Mouse (Mus musculus) cerebellum, adult 9-11 months (tissue): ENCODE measurements at regions not wholly inside any gene's neighbourhood (a gene's known extent, or its start where the extent isn't known, plus 50 kb on each side); places are given as distances from the start of the nearest gene placed in this dataset.
"Not testable (repeated sequence)": the region's sequence is repeated elsewhere in the genome, so short reads cannot be mapped to it uniquely, and the experiment has no call there.

Experiments used
- DNase-seq: peaks from one replicate; pipeline ENCODE4 v3.0.0; 2022

DNA sequence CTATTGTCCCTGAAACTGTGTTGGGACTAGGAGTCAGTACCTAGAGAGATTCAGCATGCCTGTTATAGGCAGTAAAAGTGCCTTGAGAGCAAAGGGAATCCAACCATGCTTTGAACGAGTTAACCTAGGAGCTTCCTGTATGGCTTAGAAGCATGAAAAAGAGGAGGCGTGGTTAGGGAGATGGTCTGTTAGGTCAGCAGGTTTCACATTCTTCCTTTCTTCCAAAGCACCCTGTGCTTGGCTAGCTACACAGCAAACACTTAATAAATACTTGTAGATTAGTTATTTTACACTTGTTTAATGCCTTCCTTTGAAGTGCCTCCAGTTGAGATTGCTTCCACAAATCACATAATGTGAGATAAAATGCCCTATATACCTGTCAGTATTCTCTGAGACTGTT is 284.9 kb upstream of the Adgra3 start:
- no peak for DNase-seq

DNA sequence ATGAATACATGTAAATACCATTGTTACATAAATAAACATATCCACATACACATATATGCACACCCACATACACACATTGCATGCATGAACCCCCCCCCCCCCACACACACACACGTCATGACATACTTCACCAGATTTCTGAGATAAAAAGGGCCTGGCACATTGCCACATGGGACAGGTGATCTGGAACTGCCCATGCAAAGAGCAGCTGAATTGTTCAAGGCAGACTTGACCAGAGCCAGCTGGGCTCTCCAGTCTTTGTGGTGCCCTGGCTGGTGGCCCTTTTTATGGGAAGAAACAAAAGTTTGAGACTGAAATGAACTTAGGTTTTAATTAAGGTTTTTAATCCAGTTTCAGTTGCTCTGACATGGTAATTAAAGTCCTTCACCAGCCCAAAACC is 250.7 kb upstream of the Adgra3 start:
- DNase-seq, result no peak

DNA sequence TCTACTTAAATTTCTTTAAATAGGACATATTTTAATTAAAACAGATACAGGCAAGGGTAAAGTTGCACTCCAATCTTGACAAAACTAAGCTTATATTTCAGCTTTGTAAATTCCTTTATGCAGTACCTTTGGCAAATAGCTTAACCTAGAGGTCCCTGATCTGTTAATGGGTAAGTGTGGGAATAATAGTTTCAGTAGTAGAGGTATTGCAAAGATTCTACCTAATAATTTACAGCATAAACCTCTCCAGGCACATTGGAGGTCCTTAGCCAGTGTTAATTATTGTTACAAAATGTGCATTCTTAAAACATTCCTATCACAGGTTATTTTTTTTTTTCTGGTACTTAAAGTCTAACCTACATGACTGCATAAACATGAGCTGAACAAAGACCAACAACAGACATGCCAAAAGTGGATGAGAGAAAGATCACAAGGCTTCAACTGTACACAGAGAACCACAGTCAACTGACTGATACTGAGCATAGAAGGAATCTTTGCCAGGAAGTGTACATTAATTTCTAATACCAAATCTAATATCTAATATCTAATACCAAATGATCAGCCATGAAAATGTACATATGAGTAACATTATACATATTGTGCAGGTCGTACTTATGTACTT is 245.2 kb upstream of the Adgra3 start:
- DNase-seq, result no peak

DNA sequence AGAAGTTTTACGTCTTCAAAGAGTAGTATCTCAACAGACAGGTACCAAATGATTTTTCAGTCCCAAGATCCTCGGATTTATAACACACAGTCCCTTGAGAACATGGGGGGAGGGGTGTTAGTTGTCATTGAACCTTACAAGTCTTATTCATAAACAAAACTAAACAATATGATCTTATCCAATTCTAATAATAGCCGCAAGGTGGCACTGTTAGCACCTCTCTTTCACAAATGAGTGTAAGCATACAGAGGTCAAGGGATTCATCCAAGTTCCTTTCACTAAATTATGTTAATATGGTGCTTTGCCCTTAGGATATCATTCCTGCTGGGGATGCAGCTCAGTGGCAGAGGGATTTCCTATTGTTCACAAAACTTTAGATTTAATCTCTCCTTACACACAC is 235.0 kb upstream of the Adgra3 start:
- no peak for DNase-seq

DNA sequence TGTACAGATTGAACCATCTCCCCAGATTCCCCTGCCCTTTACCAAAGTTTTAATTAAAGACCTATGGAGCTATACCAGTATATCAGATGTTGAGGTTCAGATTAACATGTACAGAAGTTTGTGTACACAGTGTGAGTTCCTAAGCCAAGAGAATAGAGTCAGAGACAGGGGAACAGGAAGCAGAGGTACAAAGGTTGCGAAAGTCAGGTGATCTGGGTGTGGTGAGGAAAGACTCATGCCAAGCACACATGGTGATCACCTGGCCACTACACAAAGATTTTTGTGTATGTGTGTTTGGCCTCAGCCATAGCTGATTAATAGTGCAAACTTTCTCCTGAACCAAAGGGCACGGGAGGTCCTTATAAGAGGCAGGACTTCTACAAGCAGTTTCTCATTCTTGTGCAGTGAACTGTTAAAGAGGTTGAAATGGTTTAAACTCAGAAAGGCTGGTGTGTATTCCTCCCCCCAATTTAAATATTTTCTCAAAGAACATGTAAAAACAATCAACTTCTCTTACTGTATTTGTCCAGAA is 232.1 kb upstream of the Adgra3 start:
- DNase-seq, result no peak

DNA sequence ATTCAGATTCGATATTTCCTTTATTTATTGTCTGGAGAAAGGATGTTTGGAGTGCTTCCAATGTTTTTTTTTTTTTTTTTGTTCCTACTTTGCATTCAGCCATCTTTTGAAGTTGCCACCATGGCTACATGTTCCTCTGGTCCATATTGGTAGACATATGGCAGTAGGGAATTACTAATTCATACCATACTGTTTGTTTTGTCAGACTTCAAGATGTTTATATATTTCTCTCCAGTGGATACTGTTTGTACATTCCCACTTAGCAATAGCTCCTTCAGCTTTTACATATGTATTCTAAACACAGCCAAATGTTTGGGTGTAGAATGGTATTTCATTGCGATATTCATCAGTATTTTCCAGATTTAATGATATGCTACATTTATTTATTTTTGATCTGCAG is 201.6 kb upstream of the Adgra3 start:
- DNase-seq, result no peak

DNA sequence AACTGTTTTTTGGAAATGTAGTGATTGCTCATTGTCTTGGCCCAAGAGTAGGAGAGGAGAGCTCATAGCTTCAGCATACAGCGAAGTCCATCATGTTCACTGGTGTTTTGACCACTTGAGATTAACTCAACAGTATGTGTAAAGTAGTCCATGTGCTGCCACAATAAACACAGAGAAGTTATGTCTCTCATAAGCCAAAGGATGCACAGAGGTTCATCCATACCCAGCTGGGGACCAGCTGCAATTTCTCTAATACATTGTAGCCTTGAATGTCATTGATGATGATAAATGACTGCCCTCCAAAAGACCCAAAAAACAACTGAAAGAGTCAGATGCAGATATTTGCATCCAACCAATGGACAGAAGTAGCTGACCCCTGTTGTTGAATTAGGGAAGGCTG is 199.2 kb upstream of the Adgra3 start:
- DNase-seq, result no peak

DNA sequence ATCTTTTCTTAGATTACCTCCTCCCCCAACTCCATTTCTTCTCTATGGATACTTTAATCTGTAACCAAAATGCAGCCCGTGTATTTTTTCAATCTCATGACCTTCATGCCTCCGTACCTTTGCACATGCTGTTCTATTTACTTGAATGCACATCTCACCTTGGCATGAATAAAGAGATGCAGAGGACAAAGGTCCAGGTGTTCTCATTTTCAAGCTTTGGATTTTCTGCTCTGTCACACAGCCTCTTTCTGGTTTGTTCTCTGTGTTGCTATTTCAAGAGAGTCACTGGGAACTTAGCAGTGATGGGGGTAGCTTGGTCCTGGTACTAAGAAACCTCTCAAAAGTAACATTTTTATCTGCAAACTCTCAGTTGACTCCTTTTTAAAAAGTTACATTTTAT is 175.3 kb upstream of the Adgra3 start:
- DNase-seq, result no peak

DNA sequence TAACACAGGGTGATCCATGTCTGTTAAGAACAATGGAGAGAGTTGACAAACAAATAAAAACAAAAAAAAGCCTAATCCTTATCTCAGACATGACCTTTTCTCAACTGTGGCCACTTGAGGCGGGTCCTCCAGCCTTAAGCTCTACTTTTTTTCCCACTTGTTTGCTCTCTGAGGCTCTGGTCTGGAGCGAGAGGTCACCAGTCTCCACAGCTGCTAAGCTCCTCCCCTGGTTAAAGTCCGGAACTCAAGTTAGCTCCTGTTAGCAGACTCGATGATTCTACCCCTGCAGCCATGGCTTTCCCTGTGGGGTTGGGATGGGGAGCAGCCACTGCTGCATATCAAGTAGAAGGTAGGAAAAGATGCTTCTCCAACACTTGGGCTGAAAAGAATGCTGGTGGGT is 158.2 kb upstream of the Adgra3 start:
- DNase-seq, result no peak

DNA sequence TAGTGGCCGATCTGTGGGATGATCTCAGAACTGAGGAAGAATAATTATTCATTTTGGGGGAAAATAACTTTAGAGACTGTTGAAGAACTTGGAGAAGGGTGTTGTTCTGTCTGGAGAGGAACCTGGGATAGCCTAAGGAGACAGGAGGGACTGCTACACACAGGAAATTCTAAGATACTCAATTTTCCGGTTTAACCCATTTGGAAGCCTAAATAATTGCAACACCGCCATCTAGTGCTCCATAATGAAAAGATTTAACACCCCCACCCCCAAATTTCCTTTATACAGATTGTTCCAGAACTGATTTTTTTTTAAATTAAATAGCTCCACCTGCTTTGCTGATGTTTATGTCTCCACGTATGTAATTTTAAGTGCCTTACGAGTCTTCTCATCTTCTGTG is 157.2 kb upstream of the Adgra3 start:
- DNase-seq, result no peak

DNA sequence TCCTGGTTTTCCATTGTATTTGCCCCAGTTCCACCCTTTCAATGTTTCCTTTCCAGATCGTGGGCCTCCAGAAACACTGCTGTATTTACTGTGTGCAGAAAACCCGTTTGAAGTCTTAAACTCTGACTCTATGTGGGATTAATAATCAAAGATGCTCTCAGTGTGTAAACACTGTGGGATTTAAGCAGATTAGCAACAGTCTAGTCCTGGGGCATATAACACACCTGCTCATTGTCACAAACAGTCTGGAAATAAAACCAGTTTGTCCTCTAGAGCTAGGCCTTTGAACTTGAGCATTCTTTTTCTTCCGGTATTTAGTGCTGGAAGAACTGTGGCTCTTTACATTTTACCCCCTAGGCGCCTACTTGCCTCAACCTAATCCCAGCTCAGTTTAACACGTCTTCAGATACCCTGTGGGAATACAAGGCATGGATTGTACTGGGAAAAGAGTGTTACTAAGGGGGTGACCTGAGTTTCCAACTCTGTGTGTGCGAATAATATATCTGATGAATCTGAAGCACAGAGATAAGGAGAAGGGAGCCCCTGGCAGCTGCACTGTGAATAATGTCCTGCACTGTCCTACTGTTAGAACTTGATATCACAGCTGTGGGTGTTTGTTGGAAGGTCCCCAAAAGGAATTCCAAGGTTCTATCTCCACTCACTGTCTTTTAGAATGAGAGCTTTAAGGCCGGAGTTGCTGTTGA is 143.7 kb upstream of the Adgra3 start:
- DNase-seq, result no peak

DNA sequence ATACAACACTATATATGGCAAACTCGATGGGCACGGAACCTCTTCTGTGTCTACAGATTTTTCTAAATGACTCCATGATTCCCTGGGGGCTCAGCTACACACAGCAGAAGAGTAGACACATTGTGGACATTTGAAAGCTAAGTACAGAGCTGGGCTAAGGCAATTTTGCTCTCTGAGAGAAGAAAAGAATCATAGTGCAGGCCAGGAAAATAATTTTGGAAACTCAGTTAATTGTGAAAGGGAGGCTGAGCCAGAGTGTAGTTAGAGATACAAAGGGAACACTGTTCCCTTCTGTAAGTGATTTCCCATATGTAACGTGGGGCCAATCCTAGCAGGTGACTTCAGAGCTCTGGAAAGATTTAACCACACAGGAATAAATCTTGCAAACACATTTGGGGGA is 137.6 kb upstream of the Adgra3 start:
- no peak for DNase-seq

DNA sequence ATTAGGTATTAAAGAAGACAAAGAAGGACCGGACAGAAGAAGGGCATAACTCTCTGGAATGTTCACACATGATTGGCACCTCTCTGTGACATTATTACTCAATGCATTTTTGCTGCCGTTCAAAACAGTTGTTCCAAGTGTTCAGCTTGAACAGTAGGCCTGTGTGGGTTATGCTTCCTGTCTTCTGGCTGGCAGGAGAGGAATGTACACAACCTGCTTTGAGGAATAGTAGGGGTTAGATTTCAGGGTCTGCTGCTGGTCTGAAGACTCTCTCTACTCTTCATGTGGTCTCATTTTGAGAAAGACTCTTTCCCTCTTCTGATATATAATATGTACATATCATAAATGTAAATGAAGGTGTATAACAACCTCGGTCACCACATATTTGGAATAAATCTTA is 137.2 kb upstream of the Adgra3 start:
- DNase-seq, result no peak

DNA sequence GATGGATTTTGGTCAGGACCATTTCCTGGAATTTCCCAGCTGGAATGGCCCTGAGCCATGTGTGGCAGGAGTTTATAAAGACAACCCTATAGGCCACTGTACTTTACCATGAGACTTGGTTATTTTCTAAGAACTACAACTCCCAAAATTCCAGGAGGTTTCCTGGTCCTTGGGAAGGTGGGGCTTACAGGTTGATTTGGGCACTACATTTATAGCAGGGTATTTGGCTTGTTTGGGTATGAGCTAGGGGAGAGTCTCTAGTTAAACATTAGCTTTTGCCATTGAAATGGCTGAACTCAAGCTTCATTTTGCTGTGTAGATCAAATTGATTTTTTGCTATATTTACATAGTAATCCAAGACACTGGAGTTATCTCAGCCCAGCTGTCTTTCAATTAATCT is 130.6 kb upstream of the Adgra3 start:
- no peak for DNase-seq

DNA sequence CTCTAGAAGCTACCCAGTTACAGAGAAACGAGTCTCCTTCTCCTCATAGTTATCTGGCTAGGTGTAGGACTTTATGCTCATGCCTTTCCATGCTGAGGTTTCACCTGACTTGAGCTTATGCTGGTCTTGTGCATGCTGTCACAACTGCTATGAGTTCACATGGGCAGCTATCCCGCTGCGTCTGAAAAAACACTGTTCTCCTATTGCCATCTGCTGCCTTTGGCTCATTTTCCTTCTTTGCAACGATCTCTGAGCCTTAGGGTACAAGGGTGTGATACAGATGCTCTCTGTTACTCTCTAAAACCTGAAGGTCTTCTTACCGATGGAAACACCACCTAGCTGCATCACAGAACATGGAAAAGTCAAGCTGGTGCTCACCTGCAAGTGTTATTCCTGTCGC is 123.9 kb upstream of the Adgra3 start:
- DNase-seq, result peak; percentile 69

DNA sequence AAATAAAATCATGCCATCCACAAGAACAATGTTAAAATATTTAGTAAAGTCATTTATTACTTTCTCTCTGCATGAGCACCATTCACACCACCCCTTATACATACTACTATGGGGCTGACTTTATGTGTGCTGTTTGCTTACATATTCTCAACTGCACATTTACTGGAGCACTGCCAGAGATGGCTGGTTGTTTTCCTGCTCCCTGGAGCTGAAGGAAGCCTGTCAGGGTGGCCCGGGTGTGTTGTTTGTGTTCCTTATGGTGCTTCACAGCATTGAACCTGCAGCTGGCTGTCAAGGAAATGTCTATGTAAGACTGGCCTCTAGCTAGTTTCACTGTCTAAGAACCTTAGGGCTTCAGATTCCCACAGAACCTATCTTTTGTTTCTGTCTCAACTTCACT is 97.8 kb upstream of the Adgra3 start:
- no peak for DNase-seq

DNA sequence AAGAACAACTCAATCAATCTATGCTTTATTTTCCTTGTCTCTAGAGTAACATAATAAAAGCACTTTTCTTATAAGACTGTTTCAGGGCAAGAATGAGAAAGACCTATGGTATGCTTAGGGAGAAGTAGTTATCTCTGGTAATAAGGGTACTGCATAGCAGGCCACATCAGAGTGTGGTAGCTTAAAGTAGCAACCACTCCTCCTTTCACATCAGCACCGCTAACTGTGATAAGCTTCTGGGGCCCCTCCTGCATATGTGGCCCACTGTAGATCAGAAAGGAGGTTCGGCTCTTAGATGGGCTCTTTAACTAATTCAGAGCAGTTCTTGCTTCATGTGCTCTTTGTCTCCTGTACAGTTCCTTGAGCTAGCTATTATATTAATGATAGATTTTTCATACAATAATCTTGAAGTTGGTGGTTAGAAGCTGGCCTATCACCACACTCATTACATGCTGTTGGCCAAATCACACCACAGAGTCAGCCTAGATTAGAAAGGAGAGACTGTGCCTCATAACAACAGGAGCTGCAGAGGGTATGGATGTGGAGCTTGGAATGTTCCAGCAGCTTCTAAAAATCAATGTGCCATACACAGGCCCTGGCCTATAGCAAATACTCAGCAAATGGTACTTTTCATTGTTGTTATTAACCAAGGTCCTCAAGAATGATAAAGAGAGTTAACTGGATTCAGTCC is 96.5 kb upstream of the Adgra3 start:
- not testable (repeated sequence) for DNase-seq

DNA sequence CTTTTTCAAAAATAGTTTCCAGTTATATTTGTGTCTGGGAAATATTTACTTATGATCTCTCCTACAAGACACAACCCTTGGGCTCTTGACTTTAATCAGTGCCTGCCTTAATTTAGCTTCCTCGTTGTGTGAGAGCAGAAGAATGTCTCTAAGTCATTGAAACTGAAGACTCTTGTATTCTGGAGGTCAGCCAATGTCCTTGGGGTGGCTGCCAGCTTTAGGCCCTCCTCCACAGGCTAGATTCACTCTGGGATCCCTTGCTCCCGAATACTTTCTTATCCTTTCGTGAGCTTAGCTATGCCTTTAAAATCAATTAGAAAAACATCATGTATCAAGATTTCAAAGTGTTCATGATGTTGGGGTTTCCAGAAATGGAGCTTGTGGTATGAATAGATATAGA is 88.1 kb upstream of the Adgra3 start:
- no peak for DNase-seq

DNA sequence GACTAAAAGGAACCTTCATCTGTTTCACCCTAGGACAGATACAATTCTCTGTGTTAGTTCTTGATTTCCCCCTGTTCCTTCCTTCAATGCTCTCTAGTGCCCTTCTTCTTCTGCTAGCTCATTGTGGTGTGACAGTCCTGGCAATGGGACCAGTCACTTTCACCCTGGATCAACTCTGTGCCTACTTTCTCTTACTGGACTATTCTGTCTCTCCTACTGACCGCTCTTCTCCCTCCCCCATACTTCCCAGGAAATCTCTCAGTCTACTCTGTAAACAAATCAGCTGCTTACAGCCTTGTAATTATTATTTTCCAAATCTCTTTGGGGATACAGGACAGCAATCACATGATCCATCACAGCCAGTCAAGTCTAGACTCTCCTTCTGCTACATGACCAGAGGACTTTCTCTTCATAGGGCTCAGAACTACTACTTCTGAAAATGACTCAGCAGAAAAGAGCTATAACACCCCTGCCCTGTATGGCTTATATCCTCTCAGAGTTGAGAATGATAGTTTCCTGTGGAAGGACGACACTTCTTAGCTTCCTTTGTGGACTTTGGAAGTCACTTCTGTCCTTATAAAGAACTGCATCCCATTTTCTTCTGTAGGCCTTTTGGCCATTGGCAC is 86.8 kb upstream of the Adgra3 start:
- no peak for DNase-seq

DNA sequence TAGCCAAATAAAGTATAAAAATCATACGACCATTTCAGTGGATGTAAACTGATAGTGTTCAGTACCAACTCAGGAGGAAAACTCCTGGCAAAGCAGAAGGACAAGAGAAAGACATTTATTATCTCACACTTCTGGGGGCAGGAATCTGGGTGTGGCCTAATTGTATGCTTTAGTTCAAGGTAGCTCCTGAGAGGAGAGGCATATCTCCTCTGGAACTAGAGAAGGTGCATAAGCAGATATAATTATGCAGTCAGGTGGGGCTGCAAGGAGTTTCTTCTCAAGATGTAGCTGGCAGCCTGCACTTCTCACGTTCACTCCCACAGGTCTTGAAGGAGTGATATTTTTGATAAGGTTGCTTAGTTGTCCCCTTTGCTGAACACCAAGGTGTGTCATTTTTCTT is 71.4 kb upstream of the Adgra3 start:
- DNase-seq, result no peak

DNA sequence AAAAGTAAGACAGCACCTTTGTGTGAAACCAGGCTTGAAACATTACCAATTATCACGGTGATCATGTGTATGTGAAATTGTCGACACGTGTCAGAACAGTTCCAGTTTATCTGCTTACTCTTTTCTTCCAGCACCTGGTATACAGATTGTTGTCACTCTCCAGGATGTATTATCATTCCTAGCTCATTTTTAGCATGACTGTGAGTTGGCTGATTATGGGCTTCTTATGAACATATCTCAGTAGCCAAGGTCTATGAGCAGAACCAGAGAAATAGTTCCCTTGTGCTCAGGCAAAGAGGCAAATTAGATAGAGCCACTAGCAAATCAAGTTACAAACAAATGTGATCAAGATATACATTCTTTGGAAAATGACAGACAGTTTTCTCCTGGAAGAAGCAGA is 70.2 kb upstream of the Adgra3 start:
- DNase-seq, result no peak

DNA sequence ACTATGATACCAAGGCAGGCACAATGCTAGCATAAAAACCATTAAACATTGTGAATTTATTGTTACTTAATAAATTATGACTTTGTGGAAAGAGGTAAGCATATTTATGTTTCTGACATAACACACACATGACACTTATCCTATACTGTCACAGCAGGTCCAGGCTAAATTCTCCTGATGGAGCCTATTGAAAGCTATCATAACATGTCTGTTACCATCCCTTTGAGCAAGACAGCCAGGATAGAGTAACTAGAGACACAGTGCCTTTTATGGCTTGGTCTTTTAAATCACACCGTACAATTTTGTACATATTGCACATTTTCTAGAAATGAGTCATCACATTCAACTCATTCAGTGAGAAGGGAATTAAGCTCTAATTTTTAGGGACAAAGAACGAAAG is 67.8 kb upstream of the Adgra3 start:
- no peak for DNase-seq

DNA sequence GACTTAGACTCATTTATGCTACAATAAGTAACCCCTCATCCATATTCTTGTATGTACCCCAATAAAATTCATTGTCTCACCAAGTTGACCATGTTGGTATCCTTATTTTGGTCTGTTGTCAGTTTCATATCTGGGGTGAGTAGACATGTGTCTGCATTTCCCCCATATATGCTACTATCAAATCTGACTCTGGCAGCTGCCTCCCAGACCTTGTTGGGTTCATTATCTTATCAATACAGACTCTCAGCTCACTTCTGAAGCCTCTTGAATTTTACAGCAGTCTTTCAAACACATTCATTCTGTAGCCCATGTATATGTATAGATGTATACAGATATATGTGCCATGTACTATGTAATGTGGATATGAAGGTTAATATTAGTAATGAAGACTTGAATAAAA is 67.4 kb upstream of the Adgra3 start:
- DNase-seq, result no peak

DNA sequence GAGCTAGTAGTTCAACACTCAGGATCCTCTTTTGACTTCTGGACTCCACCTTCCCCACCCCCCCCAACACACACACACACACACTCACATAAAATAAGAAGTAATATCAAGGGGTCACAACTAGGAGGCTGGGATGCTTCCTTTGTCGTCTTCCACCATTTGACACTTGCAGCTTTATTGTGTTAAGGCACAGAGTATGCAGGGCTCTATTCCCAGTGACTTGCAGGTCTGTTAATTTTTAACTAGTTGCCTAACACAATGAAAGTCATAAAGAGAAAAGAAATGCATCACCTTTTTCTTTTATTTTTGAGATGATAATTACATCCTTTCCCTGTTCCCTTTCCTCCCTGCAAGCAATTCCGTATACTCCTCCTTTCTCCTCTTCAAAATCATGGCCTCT is 66.9 kb upstream of the Adgra3 start:
- DNase-seq, result no peak
